Mouse (Mus musculus) skeletal muscle tissue, postnatal 0 days (tissue): ENCODE results near the gene Rnf225. TPM values are rescaled to one million over a fixed set of nuclear protein-coding genes. Genes with fewer than 3 reads are reported as not detected.

Experiments
- polyA plus RNA-seq: library from polyadenylated mRNA; unstranded; fragments of >200 nt; fragmentation: Nextera tagmentation; extraction: Ambion mirVana; gene quantifications from 2 replicates; pipeline ENCODE4 v1.2.1, GENCODE M21; 2015

Gene Rnf225
- 0.15 and 1.4 TPM in 2 replicates for polyA plus RNA-seq

DNA sequence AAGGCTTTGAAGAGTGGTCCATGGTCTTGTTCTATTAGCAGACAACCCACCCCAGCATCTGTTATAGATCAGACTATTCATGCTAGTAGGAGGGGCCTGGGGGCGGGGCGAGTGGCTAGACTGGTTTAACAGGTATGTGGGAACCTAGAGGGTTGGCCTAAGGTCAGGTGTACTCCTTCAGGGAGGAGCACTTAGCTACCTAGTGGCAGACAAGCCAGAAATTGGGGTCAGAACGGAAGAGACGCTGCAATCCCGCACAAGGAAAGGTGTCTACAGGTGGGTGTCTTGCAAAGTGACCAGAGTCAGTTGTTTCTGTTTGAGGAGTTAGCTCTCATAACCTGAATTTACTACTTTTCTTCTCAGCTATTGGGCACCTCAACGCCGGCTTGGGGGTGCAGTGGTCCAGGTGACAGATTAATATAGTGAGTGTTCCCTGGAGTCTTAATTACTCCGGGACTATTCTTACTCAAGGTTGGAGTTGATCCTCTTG, at the start of gene Rnf225:
Gene Rnf225, plus strand, starts transcription at position 226 of the 490 bp plus-strand sequence.

DNA sequence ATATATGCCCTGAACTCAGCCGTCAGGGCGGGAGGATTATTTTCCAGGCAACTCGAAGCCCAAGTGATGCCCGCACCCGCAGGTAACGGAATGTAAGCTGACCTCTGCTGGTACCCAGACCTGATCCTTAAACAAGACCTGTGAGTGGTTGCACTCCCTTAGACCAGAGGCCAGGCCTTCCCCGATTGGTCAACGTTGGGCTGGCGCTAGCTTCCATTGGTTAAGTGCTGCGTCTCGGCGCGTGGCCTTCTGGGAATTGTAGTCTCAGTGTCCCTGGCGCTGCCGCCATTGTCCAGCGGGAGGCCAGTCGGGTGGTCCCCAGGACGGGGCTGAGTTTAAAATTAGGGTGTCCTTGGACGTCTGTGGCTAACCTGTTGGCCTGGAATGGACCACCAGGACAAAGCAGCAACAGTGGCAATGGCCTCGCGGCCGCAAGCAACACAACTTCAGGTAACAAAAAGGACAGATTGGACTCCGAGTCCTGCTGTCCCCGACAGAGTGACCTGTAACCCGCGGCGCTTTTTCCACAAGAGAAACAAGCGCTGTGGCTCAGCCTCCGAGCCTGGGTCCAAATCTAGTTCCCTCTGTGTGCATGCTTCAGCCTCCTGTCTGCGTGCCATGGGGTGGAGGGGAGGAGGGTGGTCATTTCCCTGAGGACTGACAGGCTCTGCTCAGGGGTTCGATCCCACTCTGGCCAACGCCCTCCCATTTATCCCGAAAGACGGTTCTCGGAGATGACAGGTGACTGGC, 46.1 kb upstream of the Rnf225 start, which contains the start of gene Zfp128:
Gene Zfp128, plus strand, starts transcription at position 267 of the 750 bp plus-strand sequence.

DNA sequence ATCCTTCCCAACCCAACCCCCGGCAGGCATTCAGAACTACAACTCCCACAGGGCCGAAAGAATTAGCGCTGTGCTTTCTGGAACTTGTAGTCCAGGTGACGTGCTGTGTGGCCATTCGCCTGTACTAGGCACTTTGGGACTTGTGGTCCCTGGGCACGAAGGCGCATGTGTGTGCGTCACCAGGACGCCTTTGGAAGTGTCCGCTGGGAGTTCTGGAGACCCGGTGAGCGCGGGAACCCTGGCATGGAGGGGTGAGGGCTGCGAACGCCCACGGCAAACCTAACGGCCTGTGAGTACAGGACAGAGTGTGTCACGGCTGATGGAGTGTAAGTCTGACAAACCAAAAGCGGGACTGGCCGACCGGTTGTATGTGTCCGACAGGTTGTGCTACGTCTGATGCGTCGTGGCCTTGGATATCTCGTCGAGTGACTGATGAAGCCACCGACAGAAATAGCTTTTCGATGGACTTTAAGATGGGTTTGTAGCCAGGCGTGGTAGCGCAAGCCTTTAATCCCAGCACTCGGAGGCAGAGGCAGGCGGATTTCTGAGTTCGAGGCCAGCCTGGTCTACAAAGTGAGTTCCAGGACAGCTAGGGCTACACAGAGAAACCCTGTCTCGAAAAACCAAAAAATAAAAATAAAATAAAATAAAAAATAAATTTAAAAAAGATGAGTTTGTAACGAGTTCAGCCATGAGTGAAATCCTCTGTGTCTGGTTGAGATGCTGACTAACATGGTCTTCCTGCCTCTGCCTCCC, 29.4 kb upstream of the Rnf225 start, which contains the start of gene Zscan22:
Gene Zscan22, plus strand, starts transcription at position 161 of the 756 bp plus-strand sequence.

DNA sequence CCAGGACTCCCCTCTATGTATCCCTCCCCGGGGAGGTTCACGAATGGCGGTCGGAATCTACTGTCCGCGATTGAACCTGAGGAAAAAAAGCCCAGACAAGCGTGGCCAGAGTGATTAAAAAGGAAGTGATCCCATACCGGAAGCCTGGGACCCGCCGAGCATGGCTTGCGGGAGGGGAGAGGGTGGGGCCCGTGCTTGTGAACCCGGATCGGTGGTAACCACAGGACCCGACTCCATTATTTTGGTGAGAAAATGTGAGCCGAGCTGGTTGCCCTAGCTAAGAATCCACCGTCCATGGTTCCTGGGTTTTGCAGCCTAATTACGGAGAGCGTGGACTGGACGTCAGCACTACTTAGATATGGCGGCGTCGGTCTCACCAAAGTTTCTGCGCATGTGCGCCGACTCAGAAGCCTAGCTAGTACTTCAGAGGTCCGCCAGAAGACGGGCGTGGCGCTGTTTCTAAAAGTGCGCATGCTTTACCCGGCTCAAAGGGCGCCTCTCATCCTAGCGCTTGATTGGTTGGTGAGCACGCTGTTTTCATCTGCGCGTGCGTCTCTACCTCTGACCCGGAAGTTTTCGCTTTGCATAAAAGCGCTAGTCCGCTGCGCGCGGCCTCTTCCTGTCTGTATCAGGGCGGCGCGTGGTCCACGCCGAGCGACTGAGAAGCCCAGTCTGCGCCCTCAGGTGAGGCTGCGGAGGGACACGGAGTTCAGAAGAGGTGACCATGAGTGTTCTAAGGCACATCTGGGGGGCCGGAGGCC, 5.3 kb upstream of the Rnf225 start, which contains the start of gene Rps5:
Gene Rps5, plus strand, starts transcription at position 586 of the 761 bp plus-strand sequence.

DNA sequence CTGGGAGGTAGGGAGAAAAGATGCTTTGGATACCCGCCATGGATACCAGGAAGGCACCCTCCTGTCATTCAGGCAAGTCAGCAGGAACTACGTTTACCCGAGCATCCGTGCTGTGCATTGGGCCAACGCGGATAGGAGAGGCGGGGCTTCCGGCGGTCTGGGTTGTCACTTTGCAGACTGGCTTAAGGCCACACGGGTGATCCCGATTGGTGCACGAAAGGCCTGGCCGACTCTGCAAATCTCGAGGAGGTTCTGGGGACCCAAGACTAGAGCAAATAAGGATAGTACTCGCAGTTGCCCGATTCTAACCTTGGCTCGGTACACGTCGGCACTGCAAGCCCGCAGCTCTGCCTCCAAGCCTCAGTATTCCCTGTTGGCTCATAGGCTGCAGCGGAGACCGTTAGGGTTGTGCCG, 38.5 kb downstream of the Rnf225 start, which contains the start of gene Zfp324:
Gene Zfp324, plus strand, starts transcription at position 161 of the 414 bp plus-strand sequence.

DNA sequence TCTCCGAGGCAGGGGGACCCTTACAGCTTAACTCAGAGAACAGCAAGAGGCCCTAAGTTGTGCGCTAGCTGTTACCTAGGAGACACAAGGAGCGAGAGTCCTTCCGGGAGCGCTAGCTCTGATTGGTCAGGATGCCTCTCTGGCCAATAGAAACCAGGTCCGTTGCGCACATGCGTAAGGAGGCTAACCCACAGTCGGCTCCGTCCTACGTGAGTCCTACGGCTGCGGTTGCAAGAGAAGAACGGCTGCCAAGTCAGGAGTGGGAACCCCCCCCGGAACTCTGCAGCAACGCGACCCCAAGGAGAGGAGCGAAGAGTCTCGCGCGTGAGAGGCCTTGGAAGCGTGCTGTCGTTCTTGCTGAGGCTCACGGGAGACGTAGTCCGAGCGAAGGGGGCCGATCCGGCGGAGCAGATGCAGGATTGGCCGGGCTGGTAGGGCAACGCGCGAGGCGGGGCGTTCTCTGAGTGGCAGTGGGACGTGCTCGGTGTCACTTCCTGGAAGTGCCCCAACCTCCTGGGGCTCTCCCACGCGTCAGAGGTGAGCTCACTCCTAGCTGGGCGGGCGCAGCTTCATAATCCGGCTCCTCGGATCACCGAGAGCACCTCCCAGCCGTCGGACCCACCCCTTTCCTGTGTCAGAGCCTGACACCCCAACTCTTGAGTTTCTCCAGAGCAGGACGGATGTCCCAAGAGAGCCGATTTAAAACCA, 50.6 kb downstream of the Rnf225 start, which contains the start of gene Zfp446:
Gene Zfp446, plus strand, starts transcription at position 167 of the 708 bp plus-strand sequence.

Other genes with a start within 250 kb of the Rnf225 start
- not detected in 2 replicates for gene Vmn2r55, start 242.4 kb upstream of the Rnf225 start, polyA plus RNA-seq
- gene Vmn2r56, start 192.4 kb upstream of the Rnf225 start, polyA plus RNA-seq = not detected in 2 replicates
- gene Zscan18, start 123.8 kb upstream of the Rnf225 start, polyA plus RNA-seq = 5.5 and 6.5 TPM in 2 replicates
- 6.8 and 7.2 TPM in 2 replicates for gene Zfp329, start 108.6 kb upstream of the Rnf225 start, polyA plus RNA-seq
- 15.4 and 16.0 TPM in 2 replicates for gene Zfp110, start 92.7 kb upstream of the Rnf225 start, polyA plus RNA-seq
- 1.4 and 1.6 TPM in 2 replicates for gene Zfp128, start 46.2 kb upstream of the Rnf225 start, polyA plus RNA-seq
- 3.4 and 3.5 TPM in 2 replicates for gene Zscan22, start 29.6 kb upstream of the Rnf225 start, polyA plus RNA-seq
- 512 and 672 TPM in 2 replicates for gene Rps5, start 5.1 kb upstream of the Rnf225 start, polyA plus RNA-seq
- gene Zfp324, start 38.4 kb downstream of the Rnf225 start, polyA plus RNA-seq = 3.5 and 3.7 TPM in 2 replicates
- 2.3 and 2.8 TPM in 2 replicates for gene Zfp446, start 50.4 kb downstream of the Rnf225 start, polyA plus RNA-seq
- 0.28 TPM in 1 of 2 replicates, not detected in the other for gene Slc27a5, start 70.8 kb downstream of the Rnf225 start, polyA plus RNA-seq
- gene Trim28, start 71.7 kb downstream of the Rnf225 start, polyA plus RNA-seq = 76.9 and 85.0 TPM in 2 replicates
- 8.3 and 8.9 TPM in 2 replicates for gene Zbtb45, start 82.6 kb downstream of the Rnf225 start, polyA plus RNA-seq
- gene Chmp2a, start 107.4 kb downstream of the Rnf225 start, polyA plus RNA-seq = 150 and 176 TPM in 2 replicates
- 117 and 128 TPM in 2 replicates for gene Ube2m, start 110.9 kb downstream of the Rnf225 start, polyA plus RNA-seq
- 0.94 and 0.99 TPM in 2 replicates for gene Mzf1, start 127.3 kb downstream of the Rnf225 start, polyA plus RNA-seq
- gene Vmn1r85, start 167.8 kb downstream of the Rnf225 start, polyA plus RNA-seq = not detected in 2 replicates
- not detected in 2 replicates for gene Vmn1r86, start 192.5 kb downstream of the Rnf225 start, polyA plus RNA-seq
- not detected in 2 replicates for gene Vmn1r87, start 212.7 kb downstream of the Rnf225 start, polyA plus RNA-seq
- not detected in 2 replicates for gene Vmn1r88, start 232.2 kb downstream of the Rnf225 start, polyA plus RNA-seq